Mouse (Mus musculus) Muller cell, postnatal 12 days (primary cell): ENCODE measurements around the gene Apba1.

ENCODE experiments used
- DNase-seq: peaks from one replicate; pipeline ENCODE4 v3.0.0-alpha.2; 2015; ENCODE audit errors: inconsistent ontology term

The Apba1 gene

DNA sequence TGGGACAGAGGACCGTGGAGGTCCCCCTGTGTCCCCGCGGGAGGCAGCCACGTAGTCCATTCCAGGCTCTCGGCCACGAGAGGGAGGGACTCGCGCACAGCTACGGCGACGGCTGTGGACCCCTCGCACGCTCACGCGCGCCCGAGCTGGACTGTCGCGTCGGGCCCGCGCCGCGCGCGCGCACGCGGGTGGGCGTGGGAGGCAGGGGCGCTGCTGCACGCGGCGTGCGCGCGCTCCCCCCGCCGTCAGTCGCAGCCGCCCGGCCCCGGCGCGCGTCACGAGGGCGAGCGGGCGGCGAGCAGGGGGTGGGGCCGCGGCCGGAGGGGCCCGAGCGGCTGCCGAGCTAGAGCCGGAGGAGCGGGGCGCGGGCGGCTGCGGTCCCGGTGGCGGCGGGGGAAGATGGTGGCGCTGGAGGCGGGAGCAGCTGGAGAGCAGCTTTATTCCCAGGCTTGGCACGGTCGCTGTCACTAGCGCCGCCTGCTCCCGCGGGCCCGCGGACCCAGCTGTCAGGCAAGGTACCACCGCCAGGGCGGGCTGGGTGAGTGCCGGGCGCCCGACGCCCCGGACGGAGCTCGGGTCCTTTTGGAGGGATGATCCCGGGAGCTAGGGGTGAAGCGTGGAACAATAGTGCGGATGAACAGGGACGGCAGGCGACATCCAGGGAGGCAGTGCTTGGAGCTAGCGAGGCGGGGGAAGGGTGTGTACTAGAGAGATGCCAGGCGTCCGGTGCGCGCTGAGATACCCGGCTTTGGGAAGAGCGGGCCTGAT, at the start of gene Apba1:
Apba1 (plus strand) TSS at position 334 of the 768 bp plus-strand sequence.
- DNase-seq, result peak; percentile 81

DNA sequence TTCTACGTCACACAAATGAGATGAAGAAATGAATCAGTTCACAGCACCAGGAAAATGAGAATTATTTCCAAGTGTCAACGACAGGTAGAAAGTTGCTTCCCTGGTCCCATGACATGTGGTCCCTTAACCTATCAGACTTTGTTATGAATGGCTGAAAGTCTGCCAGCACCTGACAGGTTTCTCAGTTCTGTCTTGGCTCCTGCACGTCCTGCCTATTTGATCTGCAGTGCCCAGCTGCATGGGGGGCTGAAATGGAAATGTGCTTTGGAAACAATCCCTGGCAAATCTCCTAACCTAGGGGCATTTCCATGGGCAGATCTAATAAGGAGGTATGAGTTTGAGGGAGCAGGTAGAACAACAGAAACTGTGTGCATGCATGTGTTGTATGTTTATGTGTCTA, 12.2 kb upstream of the Apba1 start:
- no peak for DNase-seq

DNA sequence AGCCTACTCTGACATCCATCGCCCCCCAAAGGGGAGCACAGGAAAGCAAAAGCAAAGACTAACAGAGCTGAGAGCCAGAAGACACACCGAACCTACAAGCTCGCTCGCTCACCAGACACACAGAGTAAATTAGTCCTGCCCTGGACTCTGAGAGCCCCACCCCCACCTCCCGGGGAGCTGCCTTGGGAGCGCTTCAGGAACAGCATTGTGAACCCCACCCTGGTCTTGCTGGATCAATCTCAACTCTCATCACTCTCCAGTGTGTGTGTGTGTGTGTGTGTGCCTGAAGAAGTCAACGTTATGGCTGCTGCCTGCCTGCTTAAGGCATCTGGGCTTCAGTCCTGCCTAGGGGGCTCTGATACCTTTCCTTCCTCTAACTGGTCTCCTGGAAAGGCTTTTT, 1.7 kb upstream of the Apba1 start:
- DNase-seq, result peak; percentile 3

DNA sequence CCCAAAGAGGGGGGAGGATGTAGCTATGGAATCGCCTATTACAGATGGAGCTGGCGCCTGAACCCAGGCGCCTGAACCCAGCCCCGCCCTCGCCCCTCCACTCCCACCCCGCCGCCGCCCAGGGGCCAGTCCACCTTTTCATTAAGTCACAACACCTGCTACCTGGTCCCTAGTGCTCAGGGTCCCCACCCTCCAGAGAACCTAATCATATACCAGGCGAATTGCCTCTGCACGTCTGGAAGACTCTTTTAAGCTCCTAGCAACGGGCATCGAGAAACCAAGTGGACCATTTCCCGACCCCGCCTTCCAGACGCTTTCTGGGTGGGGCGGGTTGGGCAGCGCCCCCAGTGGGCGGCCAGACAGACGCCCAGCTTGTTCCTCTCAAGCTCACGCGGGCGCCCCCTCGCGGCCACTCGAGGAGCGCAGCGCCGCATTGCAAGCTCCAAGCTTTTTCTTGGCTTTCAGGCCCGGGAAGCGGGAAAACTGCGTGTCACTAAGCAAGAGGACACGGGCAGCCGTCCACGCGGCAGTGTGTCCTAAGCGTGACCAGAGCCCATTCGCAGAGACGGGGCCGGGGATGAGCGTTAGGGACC, 630 bp upstream of the Apba1 start:
- DNase-seq, result peak; percentile 97

DNA sequence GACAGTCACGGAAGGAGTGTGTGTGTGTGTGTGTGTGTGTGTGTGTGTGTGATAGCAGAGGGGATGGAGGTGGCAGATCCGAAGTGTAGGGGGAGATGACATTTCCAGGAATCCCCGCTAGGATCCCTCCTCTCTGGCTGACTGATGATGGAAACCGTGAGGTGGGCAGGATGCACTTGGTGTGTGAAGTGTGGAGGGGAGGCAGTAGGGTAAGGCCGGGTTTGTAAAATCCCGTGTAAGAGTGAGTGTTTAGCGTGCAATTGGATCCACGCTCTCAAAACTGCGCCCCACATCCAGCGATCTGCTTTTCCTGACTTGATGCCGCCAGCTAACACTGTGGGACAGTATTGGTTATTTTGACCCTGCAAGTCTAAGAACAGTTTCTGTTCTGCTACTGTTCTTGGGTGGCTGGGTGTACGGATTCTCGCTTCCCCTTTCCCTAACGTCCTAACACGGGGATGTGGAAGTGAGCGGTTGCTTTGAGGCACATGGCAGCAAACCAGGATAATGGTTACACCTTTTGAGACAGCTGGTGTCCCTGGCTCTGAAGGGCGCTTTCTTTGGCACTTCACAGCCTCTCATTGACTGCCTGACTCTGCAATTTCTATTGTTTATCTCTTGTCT, 747 bp downstream of the Apba1 start:
- peak; percentile 1 for DNase-seq

DNA sequence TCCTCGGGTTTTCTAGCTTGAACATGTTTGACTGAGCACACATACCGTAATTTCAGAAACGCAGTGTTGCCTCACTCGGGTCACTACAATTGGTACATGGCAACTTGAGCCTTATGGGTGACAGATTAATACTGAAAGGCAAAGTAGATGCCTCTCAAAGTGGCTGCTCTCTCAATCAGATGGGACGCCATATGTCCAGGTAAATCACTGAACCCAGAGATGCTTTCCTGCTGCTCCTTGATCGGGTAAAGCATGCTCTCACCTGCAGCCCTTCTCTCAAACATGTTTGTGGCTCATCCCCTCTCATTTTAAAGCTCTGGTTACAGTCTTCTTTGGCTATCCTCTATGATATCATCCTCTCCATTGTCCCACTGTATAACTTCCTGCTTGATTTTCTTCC, 4.7 kb downstream of the Apba1 start:
- DNase-seq, result no peak

DNA sequence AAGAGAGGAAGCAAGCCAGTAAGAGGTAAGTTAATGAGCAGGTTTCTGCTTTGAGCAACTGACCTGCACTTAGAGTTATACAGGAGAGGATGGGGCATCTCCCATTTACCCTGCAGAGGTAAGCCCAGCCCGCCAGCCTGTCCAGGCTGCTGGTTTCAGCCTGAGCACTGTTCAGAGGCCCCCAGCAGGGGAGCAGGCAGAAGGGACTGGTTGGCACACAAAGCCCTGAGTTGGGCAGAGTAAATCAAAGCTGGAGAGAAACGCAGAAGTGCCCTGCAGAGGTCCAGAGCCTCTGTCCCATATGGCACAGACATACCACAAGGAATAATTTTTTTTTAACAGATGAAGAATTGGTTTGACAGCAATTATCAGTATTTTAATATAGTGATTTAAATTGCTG, 5.4 kb downstream of the Apba1 start:
- DNase-seq, result no peak

DNA sequence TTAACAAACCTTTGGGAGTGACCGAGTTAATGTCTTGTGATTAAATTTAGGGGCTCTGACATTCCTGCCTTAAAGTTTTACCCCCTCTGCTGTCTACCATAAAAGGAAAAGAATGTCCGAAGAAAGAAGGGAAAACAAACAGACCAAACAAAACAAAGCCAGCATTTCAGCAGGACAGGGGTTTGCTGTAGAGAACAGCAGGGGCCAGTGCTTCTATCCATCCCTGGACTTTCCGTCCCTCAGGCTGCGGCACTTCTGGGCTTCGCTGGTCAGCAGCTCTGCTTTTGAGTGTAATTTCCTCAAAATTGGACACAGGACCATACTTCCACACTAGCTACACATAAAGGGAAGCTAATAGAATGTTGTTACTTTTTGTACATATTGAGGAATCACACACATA, 10.2 kb downstream of the Apba1 start:
- DNase-seq, result no peak

DNA sequence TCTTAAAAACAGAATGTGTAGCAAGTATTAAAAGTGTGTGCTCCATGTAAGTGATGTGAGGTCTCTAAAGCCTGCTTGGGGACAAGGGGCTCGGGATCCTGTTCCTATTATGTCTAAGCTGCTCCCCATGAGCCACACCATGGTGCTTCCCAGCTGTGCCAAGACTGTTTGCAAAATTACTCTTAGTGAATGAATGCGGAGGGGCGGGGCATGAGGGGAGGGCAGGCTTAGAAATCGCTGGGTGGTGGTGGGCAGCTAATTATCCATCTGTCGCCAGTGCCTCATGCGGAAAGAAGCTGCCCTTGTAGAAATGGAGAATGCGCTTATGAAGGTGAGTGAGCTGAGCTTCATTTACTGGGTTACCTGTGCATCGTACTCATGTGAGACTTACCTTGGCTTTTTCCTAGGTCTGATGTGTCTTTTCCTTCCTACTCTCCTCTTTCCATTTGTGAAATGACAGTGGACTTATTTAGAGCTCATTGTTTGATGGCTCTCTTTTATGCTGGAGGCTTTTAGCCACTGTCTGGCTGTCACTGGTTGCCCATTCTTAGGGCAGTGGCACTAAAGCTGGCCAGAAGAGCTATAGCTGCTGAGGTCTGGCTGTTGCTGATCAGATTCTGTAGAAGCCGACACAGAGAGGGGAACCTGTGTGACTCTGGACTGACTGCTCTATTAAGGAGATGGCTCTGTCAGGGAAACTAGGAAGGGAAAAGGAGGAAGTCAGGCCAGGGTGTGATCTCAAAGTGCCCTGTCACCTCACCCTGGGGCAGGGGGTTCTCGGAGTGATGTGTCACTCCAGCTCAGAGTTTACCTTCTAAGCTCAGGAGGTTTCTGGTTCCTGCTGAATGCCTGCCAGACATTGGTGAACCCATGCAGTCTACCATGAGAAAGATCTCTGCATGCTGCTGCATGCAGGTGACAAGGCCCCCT, 12.1 kb downstream of the Apba1 start:
- DNase-seq, result no peak

DNA sequence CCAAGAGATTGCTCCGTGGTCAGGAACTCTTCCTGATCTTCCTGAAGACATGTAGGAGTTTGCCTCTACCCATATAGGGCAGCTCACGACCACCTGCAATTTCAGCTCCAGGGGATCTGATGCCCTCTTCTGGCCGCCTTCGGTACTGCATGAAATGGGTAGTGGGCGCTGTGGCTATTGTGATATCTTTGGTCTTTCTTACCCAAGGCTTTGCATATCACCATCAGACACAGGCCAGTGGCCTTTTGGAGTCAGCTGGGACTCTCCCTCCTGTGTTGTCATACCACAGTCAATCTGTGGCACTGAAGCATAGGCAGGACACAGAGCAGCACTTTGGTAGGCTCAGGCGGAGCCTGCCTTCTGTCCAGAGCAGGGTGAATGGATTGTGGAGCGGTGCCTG, 13.3 kb downstream of the Apba1 start:
- DNase-seq, result no peak

DNA sequence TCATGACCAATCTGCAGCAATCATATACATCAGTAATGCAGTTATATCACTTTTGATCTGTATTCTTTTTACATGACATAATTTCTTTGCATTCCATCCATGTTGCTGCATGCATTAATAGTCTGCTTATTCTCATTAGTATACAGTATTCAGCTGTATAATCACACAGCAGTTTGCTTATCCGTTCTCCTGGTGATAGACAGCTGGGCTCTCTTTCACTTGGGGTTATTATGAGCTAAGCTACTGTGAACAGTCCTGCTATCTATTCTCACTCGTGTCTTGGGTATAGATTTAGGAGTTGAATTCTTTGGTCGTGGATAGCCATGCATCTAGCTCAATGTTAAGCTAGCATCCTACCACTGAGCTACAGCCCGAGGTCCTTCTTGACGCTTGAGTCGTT, 16.7 kb downstream of the Apba1 start:
- DNase-seq, result no peak

DNA sequence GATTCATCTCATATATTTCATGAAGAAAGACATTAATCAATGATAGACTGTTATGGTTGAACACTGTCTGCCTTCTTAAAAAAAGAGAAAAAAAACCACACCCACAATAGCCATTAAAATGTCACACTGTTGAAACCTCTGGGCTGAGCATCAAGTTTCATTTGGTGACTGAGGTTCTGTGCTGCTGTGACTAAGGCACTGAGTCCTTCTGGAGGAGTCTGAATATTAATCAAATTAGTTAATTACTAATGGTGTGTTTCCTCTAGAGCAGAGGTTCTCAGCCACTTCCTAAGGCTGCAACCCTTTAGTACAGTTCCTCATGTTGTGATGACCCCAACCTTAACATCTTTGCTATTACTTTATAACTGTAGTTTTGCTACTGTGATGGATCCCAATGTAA, 20.4 kb downstream of the Apba1 start:
- DNase-seq, result no peak

DNA sequence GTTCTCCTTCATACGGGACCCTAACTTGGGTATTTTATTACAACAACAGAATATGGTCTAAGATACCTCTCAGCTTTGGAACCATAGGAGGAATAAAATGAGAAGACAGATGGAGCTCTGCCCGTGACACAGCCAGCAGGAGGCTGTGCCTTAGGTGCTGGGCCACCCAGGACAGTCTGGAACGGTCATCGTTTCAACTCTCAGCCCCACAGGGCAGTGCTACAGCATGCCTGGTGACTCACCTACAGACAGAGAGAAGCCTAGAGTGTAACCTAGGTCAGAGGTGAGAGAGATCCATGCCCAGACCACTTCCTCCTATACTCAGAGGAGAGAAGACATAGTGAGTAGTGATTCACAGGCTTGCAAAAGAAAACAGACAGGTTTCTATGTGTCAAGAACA, 21.4 kb downstream of the Apba1 start:
- DNase-seq, result no peak

DNA sequence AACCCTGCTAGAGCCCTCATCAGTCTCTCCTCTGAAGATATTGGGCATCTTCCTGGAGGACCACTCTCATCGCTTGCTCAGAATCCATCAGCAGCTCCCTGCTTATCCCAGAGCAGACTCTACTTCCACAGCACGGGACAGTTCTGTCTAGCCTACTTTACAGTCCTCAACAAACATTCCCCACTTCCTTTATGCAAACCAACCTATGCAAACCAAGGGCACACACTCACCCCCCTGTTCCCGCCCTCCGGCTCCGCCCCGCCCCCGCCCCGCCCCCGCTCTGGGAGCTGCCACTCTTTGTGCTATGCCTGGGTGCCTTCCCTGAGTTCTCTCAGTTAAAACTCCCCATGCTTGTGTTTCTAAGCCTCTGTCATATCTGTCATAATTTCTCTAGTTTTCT, 23.3 kb downstream of the Apba1 start:
- no peak for DNase-seq

DNA sequence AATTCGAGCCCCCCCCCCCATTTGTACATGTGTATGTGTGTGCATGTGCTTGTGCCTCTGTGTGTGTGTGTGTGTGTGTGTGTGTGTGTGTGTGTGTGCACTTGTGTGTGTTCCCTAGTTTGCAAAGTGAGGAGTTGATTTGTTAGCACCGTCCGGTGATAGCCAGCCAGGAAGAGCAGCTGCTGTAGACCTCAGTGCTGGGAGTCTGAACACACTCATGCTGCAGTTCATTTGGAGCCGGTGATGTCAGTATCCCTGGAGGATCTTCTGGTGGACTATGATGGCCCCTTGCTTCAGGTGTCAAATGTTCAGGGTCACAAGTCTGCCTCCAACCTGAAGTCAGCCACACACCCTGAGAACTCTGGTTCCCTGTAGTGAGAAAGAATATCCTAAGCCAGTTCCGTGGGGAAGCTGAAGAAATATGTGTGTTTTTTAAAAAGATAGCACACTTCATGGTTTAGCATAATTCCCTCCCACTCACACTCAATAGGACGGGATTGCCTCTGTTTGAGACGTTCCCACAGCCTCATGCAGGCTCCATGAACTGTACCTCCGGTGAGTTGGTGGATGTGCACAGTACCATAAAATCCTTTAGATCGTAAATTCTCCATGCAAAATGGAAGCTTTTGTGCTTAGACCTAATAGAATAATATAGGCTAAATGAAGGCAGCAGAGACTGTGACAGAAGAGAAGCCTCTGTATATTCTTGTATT, 29.9 kb downstream of the Apba1 start:
- DNase-seq, result no peak

DNA sequence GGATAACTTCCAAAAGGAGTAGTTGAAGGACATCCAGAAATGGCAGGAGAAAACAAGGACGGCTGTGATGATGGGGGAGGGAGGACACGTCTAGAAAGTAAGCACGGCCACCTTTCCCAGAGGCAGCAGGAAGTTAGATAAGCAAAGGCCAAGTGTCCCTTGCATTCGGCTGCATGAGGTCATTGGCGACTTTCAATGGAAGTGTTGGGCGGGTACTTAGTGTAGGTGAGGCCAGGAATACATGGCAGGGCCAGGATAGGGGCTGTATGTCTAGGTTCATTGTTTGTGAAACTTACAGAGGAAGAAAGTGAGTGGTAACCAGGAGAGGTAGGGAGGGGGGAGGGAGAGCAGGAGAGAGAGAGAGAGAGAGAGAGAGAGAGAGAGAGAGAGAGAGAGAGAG, 33.0 kb downstream of the Apba1 start:
- no peak for DNase-seq

DNA sequence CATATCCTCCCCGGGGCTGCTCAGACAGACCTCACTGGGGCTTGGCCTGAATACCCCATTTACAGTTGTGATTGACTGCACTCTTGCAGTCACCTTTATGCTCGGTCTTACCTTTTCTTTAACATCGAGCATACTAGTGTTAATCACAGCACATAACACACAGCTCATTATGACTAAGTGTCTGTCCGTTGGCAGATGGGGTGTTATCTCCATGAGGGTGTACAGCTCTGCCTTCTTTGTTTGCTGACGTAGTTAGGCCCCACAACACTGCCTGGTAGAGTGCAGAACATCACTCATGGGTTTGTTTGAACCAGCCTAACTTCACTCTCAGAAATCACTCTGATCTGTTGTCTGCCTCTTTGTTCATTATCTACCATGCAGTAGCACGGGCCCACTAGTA, 33.9 kb downstream of the Apba1 start:
- DNase-seq, result no peak

DNA sequence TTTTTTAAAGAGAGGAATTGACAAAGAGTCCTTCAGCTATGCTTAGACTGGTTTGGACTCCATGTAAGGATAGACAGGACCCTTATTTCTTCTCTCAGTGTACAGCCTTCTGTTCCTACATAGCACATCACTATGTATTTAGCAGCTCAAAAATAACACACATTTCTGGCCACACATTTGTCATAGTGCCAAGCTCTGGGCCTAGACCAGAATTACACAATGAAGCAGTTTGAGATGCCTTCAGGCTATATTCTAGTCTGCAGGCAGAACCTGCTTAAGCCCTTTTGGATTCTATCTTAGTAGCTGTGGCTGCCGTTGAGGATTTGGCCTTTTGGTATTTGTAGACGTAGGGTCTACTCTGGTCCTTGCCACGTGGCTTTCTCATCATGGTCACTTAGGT, 35.8 kb downstream of the Apba1 start:
- DNase-seq, result peak; percentile 42

DNA sequence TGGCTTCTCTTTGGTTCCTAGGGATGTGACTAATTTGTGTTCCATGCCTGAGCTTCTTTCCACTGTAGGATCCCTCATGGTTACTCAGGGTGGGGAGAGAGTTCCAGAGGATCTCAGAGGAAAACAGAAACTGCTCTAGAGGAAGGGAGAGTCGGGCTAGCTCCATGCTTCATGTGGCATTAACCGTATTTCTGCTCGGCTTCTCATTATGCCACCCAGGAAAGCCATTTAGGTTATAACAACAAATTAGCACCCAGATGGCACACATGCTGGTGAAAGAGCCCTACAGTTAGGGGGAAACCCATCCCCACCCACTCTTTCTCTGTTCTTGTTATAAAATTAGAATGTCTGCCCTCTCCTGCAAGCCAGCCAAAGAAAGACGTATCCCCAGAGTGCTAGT, 36.5 kb downstream of the Apba1 start:
- DNase-seq, result no peak

DNA sequence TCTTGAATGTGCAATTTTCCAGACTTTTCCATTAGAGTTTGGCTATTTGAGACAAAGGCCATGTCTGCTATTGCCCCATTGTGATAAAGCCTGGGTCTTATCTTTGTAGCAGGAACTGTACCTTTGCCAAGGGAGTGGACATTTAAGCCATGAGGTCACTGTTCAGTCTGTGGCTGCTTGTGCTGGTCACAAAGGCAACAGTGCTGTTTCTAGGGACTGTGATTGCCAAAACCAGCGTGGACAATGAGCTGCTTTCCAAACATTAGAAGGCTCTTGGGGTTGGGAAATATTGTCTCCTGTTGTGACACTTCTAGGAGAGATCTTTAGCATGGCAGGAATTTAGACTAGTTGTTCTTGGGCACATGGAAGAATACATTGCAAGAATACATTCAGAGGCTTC, 42.5 kb downstream of the Apba1 start:
- DNase-seq, result peak; percentile 70

DNA sequence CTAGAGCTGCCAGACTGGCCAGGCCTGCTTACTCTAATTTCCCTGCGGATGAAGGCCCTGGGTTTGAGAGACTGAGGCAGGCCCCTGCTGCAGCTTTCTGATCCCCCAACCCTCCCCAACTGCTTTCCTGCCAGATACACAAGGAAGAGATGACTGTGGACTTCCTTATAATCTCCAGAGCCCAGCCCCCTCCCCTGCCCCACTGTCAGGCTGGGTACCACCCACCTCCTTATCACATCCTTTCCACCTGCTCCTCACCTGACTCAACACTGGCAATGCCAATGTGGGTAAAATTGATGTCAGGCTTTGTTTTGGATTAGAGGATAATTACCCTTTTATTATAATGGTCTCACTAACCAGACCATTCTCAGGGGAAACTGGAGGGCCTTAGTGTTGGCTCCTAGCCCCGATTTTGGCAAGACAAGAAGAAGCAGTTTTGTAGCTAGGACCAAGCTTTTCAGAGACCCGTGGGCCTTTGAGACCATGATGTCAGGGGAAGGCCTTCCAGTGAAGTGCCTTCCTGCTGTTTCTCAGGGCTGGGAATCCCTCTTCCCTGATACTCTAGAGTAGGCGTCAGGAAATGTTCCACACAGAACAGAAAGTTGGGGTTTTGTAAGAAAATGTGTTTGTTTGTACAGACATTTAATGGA, 44.7 kb downstream of the Apba1 start:
- no peak for DNase-seq
